Mouse (Mus musculus) heart, postnatal 10 days (tissue): Measurements from ENCODE around the gene Saa1. TPM values are rescaled to one million over a fixed set of nuclear protein-coding genes. Genes with fewer than 3 reads are reported as not detected.

Source experiments
- DNase-seq, 2 experiments: peaks; one replicate each; pipeline ENCODE4 v3.0.0; 2021
- intact Hi-C: fragments of 180-260 bp; cut with DNase I; formaldehyde crosslinking; loops from one replicate; pipeline ENCODE4 v1.15.1; 2025
- total RNA-seq, 2 experiments: library from RNA; stranded (reverse); gene quantifications; 2 replicates each; pipeline ENCODE4 v1.2.3; 2021

Saa1 gene
- total RNA-seq, 2 experiments from 2014 or later: not detected

DNA sequence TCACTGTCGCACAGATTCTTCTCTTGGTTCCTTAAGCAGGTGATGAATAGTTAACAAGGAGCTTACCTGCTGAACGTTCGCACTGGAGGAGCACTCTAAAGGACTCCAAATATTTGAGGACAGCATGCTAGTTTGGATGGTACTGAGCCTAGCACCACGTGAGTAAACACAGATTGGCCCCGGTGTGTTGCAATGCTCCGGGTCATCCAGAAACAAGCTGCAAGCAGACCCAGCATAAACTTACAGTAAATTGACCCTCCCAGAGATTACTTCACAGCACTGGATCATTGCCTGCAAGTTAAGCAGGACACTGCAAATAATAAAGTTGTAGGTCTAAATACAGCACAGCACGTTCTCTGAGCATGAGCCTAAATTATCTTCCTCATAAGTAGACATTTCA, 23.3 kb downstream of the Saa1 start:
- DNase-seq: peak; percentile 14 to 22
- intact Hi-C loops: loop anchor here (10.0 kb wide), 1 partner anchor 295 kb away; no protein-coding TSS in a partner anchor

DNA sequence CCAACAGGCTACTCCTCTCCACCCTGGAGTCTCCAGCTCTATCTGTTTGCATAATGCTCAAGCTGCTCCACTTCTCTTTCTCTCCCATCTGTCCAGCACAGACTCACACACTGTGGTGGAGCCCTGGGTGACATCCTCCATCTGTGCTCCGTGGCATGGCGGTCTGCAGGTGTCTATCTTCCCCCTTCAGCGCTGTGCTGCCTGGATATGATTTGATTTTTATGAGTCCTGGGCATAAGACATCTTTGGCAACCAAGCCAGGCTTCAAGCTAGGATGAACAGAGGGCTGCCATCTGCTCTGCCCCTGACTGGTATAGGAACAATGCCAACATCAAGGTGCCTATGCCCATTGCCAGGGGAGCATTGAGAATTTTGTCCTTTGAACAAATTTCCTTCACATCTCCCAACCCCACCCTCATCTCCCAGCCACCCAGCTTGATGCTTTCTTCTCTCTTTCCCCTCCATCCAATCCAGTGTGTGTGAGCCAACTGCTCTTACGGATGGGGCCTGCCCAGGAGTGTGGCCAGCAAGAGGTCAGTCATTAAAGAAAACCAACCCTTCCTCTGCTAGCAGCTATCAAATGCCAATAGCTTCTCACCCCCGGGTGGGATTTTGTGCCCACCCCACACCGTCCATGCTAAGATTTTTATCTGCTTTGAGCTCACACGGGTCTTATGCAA, 24.0 kb downstream of the Saa1 start:
- DNase-seq: no peak
- intact Hi-C loops: loop anchor here (10.0 kb wide), 1 partner anchor 296 kb away; no protein-coding TSS in a partner anchor

DNA sequence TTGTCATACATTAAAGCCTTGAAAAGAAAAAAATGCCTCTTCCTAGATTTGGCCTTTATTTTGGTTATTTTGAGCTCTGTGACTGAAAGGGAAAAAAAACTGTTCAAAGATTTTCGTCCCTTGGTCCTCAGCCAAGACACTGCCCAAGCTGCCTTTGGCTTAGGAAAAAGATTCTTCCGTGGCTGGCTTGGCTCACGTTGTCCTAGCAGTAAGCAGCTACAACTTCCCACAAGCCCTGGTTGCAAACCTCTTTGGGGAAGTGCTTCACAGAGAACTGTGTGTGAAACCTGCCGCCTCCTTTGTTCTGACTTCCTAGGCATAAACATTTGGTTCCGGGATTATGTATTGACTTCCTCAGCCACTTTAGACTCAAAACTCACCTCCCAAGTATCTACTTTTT, 25.9 kb downstream of the Saa1 start:
- intact Hi-C loops: loop anchor here (2.0 to 10.0 kb wide), 2 partner anchors 54 to 298 kb away; no protein-coding TSS in a partner anchor
- peak; percentile 15 to 19 for DNase-seq

DNA sequence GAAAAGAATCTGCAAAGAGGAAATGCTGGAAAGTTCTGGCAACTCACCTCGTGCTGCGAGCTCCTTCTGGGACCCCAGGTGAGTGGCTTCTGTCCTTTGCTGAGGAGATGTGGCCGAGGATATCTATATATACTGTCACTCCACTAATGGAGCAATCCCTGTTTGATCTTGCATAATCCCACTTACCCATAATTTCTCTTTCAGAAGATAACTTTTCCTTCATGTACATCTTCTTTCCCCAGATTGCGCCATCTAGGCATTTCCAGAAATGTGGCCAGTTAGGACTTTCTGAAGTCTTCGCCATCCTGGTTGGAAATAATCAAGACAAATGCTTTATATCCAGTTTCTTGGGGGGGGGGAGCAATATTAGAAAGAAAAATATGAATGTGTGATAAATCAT, 27.2 kb downstream of the Saa1 start, which contains the start of gene Saa3:
Gene Saa3 (minus strand): TSS at position 101 of the 400 bp plus-strand sequence.
- no peak for DNase-seq
- intact Hi-C loops: loop anchor here (10.0 kb wide), 1 partner anchor 299 kb away; no protein-coding TSS in a partner anchor

DNA sequence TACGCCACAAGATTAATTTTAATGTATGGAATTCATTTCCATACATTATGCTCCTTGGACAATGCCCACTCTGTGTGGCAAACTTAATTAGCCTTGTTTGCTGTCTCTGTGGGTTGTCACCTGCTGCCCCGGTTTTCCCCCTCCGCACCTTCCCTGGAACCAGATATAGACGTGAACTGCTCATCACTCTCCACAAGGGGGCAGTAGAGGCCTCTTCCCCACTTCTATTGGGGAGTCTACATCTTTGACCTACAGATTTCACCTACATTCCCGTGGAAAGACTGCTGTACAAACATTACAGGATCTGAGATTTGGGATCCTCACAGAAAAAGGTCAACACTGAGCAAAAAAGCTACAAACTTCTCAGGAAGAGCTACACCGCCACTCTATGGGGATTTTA, 28.3 kb downstream of the Saa1 start:
- DNase-seq: peak; percentile 55 to 78
- intact Hi-C loops: loop anchor here (10.0 kb wide), 1 partner anchor 300 kb away; no protein-coding TSS in a partner anchor

DNA sequence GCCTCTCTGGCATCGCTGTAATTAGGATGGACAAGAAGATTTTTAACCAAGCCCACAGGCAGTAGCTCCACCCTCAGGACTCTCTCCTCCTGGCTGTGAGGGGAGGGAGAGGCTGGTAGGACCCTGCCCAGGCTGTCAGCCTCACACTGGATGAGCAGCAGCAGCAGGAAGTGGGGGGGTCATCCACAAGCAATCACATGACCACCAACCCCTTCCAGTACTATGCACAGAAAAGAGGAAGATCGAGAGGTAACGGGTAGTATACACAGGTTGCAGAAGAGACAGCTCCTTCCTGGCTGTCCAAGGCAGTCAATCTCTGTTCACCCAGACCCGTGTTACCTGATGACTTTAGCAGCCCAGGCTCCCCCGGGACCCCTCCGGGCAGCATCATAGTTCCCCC, 30.5 kb downstream of the Saa1 start:
- intact Hi-C loops: loop anchor here (10.0 kb wide), 1 partner anchor 303 kb away; no protein-coding TSS in a partner anchor
- no peak for DNase-seq

DNA sequence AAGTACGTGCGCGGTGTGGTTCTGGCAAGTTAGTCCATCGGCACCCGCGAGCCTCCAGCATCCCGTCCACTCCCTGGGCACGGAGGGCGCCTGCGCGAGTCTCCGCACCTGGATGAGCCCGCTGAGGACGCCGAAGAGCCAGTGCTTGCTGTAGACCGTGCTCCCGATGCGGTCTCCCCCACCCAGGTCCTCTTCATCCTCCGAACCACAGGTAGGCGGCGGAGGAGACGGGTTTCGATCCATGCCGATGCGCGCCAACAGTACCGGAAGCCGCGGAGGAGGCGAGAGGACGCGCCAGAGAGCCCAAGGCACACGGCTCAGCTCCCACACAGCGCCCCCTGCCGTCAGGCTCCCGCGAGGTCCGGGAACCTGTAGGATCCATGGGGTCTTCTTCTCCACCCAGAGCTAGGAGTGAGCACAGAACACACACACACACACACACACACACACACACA, 32.4 kb downstream of the Saa1 start, which contains the start of gene Saal1:
Gene Saal1 (minus strand): TSS at position 291 of the 455 bp plus-strand sequence.
- DNase-seq: peak; percentile 83 to 92
- intact Hi-C loops: loop anchor here (10.0 kb wide), 1 partner anchor 304 kb away; no protein-coding TSS in a partner anchor

DNA sequence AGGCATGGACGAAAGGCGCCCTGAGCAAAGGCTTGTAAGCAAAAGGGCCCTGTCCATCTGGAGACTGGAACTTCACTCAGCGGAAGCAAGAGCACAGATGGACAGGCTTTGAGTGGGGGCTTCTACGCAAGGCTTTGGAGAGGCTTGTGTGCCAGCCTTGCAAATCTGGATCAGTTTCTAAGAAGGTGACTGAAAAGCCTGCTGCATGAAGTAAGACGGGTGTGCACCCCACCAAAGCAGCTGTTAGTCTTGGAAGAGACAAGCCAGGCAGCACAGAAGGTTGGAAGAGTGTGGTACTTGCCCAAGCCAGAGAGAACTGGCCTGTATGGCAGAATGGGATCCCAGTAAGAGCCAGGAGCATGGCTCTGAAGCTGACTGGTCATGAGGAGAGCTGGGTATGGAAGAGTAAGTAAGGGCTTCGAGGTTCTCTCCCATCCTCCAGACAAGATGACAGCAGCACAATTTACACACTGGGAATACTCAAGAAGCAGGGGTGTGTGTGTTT, 42.2 kb downstream of the Saa1 start:
- intact Hi-C loops: loop anchor here (5.0 kb wide), 1 partner anchor 48 kb away; no protein-coding TSS in a partner anchor
- DNase-seq: no peak

DNA sequence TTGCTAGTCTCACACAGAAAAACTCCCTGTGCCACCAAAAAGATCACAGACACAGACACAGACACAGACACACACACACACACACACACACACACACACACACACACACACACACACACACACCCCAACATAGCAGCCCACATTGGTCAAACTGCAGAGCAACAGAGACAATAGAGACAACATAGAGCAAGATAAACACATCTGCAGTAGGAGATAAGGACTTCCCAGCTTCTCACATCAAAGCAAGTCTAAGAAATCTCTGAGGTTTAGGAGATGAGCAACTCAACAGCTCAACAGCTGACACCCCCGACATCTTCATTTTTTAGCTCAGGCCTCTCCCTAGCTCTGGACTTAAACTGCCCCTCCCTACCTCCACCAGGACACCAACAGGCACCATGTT, 46.0 kb downstream of the Saa1 start:
- DNase-seq: no peak
- intact Hi-C loops: no loop called here

Other genes with a start within 250 kb of the Saa1 start
- 1 to 10 TPM; 5.6 to 6.5 TPM for gene Sergef, start 103.2 kb downstream of the Saa1 start, total RNA-seq
- not detected for gene Tph1, start 70.4 kb downstream of the Saa1 start, total RNA-seq
- 1 to 10 TPM; 5.0 to 5.9 TPM for gene Saal1, start 32.3 kb downstream of the Saa1 start, total RNA-seq
- not detected for gene Saa3, start 27.3 kb downstream of the Saa1 start, total RNA-seq
- gene Saa4, start 10.4 kb downstream of the Saa1 start, total RNA-seq: not detected
- gene Saa2, start 8.8 kb upstream of the Saa1 start, total RNA-seq: not detected
- 10 to 100 TPM; 11.6 TPM for gene Hps5, start 53.1 kb upstream of the Saa1 start, total RNA-seq
- 10 to 100 TPM; 22.6 to 22.7 TPM for gene Gtf2h1, start 53.1 kb upstream of the Saa1 start, total RNA-seq
- gene Ldha, start 98.5 kb upstream of the Saa1 start, total RNA-seq: 100 to 1,000 TPM; 889 to 902 TPM
- gene Ldhc, start 118.2 kb upstream of the Saa1 start, total RNA-seq: not detected
- 10 to 100 TPM; 78.8 to 80.3 TPM for gene Tsg101, start 177.0 kb upstream of the Saa1 start, total RNA-seq
- 10 to 100 TPM; 10.8 to 13.4 TPM for gene Uevld, start 215.5 kb upstream of the Saa1 start, total RNA-seq
- not detected for gene Gm9999, start 240.6 kb upstream of the Saa1 start, total RNA-seq